Mouse (Mus musculus) lung, postnatal 0 days (tissue): Measurements from ENCODE around the gene Xrn1.

ENCODE experiments used
- CTCF ChIP-seq: IDR thresholded peaks from 2 replicates; pipeline ENCODE4 v1.5.1; 2016; ENCODE audit warnings: antibody characterized with exemption, mild to moderate bottlenecking
- EP300 ChIP-seq: IDR thresholded peaks from 2 replicates; pipeline ENCODE4 v1.6.1; 2016; ENCODE audit warnings: antibody characterized with exemption, mild to moderate bottlenecking, control low read depth

- TF ChIP-seq CTCF (no peak), EP300 (no peak)
These were observed 3.6 kb downstream of the Xrn1 start for GRCm38 (mm10) chr9:95958041-95958730.
